Mouse (Mus musculus): ENCODE data around the gene Gm5936. TPM values are rescaled to one million over a fixed set of nuclear protein-coding genes. Genes with fewer than 3 reads are reported as not detected.

Gm5936 gene
- 0.08 TPM in 1 of 2 replicates, not detected in the other for polyA plus RNA-seq (2015; fragmentation: Nextera tagmentation; extraction: Ambion mirVana)

DNA sequence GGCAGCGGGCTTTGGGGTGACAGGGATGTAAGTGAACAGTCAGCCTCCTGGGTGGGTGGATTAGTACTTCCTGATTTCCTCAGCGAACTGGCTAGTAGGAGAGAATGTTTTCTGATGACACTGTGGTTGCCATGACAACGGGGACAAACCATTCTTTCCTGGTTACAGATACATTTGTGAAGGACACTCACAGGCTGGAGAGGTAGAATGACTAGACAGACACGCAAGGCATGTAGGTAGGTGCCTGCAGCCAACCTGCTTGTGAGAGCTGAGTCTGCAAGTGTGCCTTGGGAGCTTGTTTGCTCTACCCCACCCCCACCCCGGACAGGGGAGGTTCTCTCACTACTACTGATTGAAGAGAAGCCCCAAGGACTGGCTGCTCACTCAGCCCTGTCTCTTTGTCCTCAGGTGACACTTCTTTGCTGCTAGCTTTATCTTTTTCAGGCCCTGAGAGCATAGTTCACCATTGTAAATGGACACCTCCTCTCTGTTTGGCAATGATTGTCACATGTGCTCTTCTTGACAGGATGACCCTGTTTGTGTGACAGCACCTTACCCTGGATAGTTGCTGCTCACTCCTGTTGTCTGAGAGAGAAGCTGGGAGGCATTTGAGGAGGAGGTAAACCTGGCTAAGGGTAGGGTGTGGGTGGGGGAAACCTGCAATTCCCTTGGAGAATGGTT lies at the start of gene Gm5936:
Gene Gm5936 (plus strand): TSS at position 355 of the 681 bp plus-strand sequence.

Other genes starting within 250 kb of the Gm5936 start
- gene Olfr1325, start 244.5 kb upstream of the Gm5936 start, polyA plus RNA-seq (2015; fragmentation: Nextera tagmentation; extraction: Ambion mirVana): not detected in 2 replicates
- gene Gm5640, start 191.6 kb upstream of the Gm5936 start, polyA plus RNA-seq (2015; fragmentation: Nextera tagmentation; extraction: Ambion mirVana): 0.06 TPM in 1 of 2 replicates, not detected in the other
- not detected in 2 replicates for gene Gm6890, start 96.3 kb upstream of the Gm5936 start, polyA plus RNA-seq (2015; fragmentation: Nextera tagmentation; extraction: Ambion mirVana)
- 2.0 and 3.3 TPM in 2 replicates for gene Gab3, start 248.3 kb downstream of the Gm5936 start, polyA plus RNA-seq (2015; fragmentation: Nextera tagmentation; extraction: Ambion mirVana)